Mouse (Mus musculus) adrenal gland (tissue): ENCODE data around the gene Irf3.

ENCODE experiments used
- intact Hi-C: fragments of 180-260 bp; cut with DNase I; formaldehyde crosslinking; loops from one replicate; pipeline ENCODE4 v1.15.1; 2025
- long read RNA-seq, 2 experiments: library from polyadenylated mRNA; unstranded; transcript quantifications; one replicate each; pipeline ENCODE4 v2.0.0; 2020; ENCODE audit warnings: borderline replicate concordance in 1 of 2; ENCODE audit not compliant: insufficient replicate concordance in 1 of 2

Gene Irf3
- long read RNA-seq, experiment 1, transcript Irf3-201 (8 exons, 2,031 nt), result major isoform, 17 of 41 reads
- long read RNA-seq, experiment 1, partial matches to known transcripts, result 9 of 41 reads
- long read RNA-seq, experiment 1, other reads (novel, unspliced or antisense), result 11 of 41 reads
- long read RNA-seq, experiment 2, transcript Irf3-212 (1 exons, 635 nt), result minor isoform, 16 of 74 reads
- long read RNA-seq, experiment 2, transcript Irf3-201 (8 exons, 2,031 nt), result major isoform, 48 of 74 reads
- long read RNA-seq, experiment 2, partial matches to known transcripts, result 5 of 74 reads
- long read RNA-seq, experiment 2, other reads (novel, unspliced or antisense), result 3 of 74 reads

DNA sequence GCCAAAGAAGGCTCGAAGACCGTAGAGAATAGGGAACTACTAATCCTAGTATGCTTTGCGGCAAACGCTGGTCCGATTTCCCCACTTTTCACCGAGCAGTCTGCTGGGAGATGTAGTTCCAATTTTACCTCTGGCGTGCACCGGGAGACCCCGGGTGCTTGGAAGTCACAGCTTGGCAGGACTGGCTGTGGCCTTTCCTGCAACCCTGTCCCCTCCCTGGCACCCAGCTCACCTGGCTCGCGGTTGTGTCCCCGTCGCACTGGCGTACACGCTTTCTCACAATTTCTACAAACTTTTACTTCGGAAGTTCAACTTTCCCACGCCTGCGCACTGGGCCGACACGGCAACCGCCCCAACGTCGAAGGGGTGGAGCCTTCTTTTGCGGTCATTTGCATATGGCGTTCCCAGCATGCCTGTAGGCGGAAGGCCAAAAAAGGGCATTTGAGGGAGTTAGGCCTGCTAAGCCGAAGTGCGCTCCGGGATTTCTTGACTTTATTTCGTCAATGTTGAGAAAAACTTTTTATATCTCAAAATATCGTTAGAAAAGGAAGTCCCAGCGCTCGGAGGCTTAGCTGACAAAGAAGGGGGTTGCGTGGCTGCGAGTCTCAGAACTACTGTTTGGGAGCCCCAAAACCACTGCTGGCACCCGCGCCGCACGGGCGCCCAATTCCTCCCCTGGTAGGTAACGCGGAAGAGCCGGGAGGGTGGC is at the start of gene Irf3:
Irf3 (plus strand) TSS at position 418 of the 709 bp plus-strand sequence.
- intact Hi-C loops, result no loop called here

DNA sequence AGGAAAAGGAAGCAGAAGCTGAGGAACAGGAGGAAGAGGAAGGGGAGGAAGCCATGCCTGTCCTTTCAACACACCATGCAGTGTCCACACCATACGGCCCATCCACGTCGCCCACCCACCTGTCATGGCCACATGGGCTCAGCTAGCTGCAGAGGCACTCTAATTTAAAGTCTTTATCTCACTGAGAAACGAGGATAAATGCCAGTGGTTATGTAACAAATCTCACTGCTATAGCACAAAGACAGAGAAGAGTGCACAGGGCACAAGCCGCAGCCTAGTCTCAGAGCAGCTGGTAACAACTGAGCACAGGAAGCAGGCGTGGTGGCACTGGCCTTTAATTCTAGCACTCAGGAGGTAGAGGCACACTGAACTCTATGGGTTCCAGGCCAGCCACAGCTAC is 47.5 kb upstream of the Irf3 start:
- intact Hi-C loops, result loop anchor here (10.0 kb wide), 1 partner anchor 45 kb away; no protein-coding TSS in a partner anchor

DNA sequence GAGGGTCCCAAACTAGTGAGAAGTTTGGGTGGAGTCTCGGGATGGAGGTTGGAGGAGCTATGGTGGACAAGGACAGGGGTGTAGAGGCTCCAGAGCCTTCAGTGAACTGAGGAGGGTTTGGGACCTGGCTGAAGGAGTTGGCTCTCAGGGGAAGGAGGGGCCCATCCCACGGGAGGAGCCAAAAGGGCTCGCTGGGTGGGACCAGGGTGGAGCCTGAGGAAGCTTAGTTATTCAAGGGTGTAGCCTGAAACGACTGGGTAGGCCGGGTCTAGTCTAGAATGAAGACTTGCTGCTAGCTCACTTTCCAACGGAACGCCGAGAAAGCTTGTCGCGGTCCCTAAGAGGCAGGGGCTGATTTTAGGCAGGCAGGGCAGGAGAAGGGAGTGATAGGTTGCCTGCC is 45.5 kb upstream of the Irf3 start:
- intact Hi-C loops, result loop anchor here (10.0 kb wide), 1 partner anchor 47 kb away; no protein-coding TSS in a partner anchor

DNA sequence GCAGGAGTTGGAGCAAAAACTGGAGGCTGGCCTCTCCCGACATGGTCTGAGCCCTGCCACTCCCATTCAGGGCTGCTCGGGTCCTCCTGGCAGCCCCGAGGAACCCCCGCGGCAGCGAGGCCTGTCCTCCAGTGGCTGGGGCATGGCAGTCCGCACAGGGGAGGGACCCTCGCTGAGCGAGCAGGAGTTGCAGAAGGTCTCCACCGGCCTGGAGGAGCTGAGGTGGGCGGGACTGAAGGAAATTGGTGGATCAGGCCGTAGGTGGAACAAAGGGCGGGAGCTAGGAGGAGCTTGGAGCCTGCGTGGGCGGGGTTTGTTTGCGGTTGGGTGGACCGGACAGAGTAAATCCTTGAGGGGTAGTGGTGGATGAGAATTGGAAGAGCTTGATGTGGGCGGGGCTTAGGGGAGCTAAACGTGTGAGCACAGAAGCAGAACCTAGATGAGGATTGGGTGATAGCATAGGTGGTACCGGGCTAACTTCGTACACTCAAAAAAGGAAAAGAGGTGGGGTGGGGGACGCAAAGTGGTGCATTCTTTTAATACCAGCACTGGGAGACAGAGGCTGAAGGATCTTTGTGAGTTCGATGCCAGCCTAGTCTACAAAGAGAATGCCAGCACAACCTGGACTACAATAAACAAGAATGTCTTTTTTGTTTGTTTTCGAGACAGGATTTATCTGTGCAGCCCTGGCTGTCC is 44.7 kb upstream of the Irf3 start:
- intact Hi-C loops, result loop anchor here (10.0 kb wide), 1 partner anchor 48 kb away; no protein-coding TSS in a partner anchor

DNA sequence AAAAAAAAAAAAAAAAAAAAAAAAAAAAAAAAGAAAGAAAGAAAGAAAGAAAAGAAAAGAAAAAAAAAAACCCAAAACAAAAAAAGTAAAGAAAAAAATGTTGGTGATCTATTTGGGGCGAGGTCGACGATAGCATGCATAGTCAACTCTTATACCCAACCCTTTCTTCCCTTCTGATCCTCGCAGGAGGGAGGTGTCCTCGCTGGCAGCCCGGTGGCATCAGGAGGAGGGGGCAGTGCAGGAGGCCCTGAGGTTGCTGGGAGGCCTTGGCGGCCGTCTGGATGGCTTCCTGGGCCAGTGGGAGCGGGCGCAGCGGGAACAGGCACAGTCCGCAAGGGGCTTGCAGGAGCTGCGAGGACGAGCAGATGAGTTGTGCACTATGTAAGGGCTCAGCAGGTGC is 43.9 kb upstream of the Irf3 start:
- intact Hi-C loops, result loop anchor here (10.0 kb wide), 1 partner anchor 49 kb away; no protein-coding TSS in a partner anchor

DNA sequence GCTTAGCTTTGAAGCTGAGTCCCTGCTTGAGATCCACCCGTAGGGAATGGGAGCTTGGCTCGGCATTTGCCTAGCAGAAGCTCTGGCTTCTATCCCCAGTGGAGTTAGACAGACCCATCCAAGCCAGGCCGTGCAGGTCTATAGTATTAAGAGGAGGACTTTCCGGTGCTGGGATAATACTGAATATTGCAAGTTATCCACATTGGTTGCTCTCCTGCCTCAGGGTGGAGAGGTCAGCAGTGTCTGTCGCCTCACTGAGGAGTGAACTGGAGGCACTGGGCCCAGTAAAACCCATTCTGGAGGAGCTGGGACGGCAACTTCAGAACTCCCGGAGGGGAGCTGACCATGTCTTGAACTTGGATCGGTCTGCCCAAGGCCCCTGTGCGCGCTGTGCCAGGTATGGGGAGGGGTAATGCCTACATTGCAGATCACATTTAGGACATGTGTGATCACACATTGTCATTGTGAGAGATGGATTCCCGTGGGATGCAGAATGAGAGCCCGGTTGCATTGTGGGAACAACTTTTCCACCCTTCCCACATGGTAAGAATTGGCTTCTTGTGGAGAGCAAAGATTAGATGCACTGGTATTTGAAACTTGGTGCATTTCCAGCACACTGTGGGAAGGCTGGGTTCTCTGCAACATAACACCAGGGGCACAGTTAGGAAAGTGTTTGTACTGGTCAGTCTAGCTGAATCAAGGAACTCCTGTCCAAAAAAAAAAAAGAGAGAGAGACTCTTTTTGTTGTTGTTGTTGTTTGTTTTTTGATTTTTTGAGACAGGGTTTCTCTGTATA is 43.2 kb upstream of the Irf3 start:
- intact Hi-C loops, result loop anchor here (10.0 kb wide), 1 partner anchor 49 kb away; no protein-coding TSS in a partner anchor

DNA sequence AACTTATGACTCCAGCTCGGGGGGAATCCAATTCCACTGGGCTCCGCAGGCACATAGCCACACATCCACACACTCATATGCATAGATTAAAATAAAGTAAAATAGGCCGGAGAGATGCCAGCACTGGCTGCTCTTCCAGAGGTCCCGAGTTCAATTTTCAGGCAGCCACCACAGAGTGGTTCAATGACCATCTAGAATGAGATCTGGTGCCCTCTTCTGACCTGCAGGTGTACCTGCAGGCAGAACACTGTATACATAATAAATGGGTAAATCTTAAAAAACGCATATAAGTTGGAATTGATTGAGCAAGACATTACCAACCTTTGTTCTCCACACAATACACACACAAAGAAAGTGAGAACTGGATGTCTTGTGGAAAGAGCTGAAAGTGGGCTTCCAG is 41.8 kb upstream of the Irf3 start:
- intact Hi-C loops, result loop anchor here (10.0 kb wide), 1 partner anchor 51 kb away; no protein-coding TSS in a partner anchor

DNA sequence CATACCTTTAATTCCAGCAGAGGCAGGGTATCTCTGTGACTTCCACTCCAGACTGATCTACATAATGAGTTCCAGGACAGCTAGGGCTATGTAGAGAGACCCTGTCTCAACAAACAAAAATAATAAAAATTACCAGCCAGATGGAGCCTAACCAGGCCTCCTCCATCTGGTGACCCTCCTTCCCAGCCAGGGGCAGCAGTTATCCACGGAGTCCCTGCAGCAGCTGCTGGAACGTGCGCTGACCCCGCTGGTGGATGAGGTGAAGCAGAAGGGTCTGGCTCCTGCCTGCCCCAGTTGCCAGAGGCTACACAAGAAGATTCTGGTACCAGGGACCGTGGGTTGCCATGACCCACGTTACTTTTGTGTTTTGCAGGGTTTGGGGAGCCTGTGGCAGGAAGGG is 41.2 kb upstream of the Irf3 start:
- intact Hi-C loops, result loop anchor here (10.0 kb wide), 1 partner anchor 51 kb away; no protein-coding TSS in a partner anchor

DNA sequence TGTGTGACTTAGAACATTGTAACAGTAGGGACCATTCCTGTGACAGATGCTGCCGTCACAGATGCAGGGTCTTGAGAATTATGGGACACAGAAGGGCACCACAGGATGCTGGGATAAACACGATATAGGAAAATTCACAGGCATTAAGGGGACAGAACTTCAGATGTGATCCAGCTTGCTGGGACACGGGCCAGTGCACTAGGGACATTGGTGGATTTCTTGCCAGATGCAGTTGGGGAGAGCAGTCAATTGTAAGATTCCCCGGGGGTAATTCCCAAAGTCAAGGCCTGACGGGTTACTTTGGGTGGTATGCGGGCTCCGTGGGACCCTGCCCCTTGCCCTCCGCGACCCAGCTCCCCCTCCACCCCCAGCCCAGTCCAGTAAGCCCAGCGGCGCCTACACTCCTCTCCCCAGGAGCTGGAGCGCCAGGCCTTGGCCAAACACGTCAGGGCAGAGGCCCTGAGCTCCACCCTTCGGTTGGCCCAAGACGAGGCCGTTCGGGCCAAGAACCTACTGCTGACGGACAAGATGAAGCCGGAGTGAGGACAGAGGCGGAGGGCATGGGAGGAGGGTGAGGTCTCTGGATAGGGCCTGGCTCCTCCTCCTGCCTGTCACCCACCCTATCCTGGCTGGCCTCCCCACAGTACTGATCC is 40.1 kb upstream of the Irf3 start:
- intact Hi-C loops, result loop anchor here (10.0 kb wide), 1 partner anchor 53 kb away; no protein-coding TSS in a partner anchor

DNA sequence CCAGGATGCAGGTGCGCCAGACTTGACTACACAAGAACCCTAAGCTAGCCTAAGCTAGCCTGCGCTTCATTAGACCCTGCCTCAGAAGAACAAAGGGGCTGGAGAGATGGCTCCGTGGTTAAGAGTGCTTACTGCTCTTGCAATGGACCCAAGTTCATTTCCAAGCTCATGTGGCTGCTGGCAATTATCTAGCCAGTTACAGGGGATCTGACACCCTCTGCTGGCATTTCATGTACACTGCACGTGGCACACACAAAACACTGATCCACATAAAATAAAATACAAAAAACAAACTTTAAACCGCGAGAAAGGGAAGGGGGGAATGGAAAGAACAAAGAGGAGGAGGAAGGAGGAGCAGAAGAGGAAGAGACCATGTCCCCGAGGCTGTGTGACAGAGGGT is 39.2 kb upstream of the Irf3 start:
- intact Hi-C loops, result loop anchor here (10.0 kb wide), 1 partner anchor 53 kb away; no protein-coding TSS in a partner anchor

DNA sequence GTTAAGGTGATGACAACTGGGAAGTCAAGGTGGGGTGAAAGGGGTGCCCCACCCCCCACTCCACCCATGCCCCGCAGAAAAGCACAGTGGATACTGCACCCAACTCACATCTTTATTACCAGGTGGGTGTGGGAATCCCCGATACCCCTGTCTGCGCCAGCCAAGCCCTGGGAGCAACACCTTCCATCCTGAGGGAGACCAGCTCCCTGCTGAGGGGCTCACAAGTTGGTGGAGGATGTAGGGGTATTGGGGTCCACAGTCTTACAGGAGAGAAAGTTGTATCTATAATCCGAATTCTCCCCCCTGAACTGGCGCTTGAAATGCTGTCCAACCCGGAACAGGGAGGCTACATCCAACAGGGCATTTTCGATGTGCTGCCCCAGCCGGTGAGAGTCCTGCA is 38.2 kb upstream of the Irf3 start:
- intact Hi-C loops, result loop anchor here (10.0 kb wide), 1 partner anchor 54 kb away; no protein-coding TSS in a partner anchor

DNA sequence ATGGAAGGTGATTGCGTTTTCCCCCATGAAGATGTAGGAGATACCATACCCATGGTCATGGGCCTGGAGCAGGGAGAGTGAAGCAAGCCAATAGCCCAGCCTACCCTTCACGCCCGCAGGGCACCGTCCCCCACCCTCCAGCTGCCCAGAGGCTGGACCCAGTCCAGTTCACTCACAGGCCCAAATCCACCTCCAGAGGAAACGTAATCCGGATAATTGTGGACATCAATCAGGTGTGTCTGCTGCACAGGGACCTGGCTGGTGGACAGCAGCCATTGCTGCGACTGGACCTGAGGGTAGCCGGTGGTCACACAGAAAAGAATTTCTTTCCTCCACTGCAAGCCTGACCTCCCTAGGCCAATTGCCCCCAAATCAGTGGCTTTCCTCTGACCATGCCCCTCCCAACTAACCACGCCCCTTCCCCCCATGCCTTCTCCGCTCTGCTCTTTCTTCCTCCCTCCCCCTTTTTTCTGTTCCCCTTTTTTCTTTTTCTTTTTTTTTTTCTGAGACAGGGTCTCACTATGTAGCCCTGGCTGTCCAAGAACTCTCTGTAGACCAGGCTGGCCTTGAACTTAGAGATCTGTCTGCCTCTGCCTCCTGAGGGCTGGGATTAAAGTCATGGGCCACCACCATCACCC is 37.5 kb upstream of the Irf3 start:
- intact Hi-C loops, result loop anchor here (5.0 to 10.0 kb wide), 2 partner anchors 33 to 55 kb away; partner anchors contain the start of gene Ap2a1

DNA sequence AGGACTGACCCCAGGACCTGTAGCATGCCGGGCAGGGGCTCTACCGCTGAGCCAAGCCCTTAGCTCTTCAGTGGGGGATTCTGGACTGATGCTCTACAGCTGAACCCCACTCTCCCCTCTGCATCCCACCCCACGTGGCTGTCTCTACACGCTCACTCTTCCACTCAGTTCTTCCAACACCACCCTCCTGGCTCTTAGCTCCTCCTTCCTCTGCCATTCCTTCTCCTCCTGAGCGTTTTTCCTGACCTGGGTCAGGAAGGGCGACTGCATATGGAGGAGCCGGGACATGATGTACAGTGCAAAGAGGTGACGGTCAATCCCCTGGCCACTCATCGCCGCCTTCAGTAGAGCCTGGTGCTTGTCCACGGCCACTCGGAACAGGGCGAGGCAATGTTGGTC is 36.9 kb upstream of the Irf3 start:
- intact Hi-C loops, result loop anchor here (5.0 kb wide), 1 partner anchor 33 kb away; the partner anchor contains the start of gene Ap2a1

DNA sequence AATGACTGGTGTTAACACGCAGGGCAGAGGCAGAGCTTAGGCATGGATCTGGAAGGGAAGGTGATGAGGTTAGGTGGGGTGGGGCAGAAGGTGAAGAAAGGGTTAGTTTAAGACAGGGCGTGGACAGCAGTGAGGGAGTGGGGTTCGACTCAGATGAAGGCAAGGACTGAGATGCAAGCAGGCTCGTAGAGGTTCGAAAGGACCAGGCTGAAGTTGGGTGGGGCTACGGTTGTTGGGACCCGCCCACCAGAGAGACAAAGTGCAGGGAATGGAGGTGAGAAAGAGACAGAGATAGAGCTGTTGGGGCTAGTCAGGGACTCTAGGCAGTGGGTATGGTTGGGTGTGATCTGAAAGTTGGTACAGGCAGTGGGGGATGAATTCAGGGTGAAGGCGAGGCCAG is 35.1 kb upstream of the Irf3 start:
- intact Hi-C loops, result loop anchor here (5.0 kb wide), 1 partner anchor 35 kb away; the partner anchor contains the start of gene Ap2a1

DNA sequence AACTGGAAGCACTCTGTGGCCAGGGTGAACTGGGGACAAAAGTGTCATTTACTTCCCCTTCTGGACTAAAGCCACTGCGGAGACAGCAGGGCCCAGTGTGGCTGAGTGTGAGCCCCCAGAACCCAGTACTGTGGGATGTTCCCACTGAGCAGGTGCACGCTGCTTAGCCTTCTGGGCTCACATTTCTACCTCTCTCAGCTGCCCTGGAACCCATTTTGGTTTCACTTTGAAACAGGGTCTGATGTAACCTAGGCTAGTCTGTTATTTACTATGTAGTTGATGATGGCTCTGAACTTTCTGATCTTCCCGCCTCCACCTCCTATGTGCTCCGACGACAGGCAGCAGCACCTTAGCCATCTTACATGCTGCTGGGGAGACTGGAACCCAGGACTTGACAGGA is 34.6 kb upstream of the Irf3 start:
- intact Hi-C loops, result loop anchor here (5.0 kb wide), 1 partner anchor 36 kb away; the partner anchor contains the start of gene Ap2a1

DNA sequence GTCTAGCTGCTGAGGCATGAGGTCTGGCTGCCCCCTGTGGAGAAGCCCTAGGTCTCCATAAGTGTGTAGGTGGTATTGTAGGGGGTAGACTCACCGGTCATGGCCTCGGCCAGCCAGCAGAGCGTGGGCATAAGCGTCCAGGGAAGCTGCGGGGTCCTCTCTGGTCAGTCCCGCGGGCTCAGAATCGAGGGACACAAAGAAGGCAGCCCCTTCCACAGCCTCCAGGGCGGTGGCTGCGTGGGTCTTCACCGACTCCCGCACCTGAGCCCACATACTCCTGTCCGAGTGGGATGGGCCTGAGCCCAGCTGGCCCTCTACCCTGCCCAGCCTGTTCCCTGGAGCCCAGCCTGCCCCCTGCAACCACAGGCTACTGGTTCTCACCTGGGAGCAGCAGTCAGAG is 32.5 kb upstream of the Irf3 start:
- intact Hi-C loops, result loop anchor here (5.0 kb wide), 1 partner anchor 38 kb away; the partner anchor contains the start of gene Ap2a1

DNA sequence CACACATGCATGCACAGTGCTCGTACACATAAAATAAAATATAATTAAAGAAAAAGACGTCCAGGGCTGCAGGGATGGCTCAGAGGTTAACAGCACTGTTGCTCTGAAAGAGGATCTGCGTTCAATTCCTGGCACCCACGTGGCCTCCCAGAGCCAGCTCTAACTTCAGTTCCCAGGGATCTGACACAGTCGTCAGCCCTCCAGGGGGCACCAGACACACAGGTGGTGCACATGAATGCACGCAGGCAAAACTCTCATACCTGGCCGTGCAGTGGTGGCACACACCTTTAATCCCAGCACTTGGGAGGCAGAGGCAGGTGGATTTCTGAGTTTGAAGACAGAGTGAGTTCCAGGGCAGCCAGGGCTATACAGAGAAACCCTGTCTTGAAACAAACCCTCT is 31.5 kb upstream of the Irf3 start:
- intact Hi-C loops, result no loop called here

DNA sequence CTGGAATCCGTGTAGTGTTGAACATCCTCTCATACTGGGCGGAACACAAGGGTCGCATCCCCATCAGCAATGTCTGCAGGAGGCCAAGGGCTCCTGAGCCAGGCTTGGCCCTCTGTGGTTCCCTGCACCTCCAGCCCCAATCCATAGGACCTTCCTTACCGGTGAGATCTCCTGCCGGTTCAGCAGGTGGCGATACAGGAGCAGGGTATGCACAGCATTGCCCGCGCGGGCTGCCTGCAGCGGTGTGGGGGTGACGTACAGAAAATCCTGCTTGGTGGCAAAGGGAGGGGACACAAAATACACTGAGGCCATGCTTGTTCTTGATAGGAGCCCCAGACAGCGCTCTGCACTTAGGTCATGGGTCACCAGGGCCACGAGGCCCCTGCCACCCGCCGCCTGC is 30.8 kb upstream of the Irf3 start:
- intact Hi-C loops, result no loop called here

DNA sequence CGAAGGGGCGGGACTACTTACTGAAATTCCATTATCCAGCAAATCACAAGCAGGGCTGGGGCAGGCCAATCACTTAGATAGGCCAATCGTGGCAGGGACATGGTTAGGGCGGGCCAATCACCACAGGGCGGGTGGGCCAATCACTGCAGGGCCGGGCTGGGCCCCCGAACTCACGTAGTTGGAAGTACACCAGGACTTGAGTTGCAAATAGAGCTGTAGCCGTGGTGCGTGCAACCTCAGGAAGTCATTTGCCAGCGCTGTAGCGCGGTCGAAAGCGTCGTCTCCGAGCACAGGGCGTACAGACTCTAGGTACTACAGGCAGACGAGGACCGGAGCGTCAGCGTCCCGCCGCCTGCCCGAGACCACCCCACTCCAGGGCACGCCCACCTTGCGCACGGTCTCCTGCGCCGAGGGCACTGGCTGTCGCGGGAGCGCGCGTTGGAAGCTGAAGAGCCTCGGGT is 27.2 kb upstream of the Irf3 start:
- intact Hi-C loops, result no loop called here
